Mouse (Mus musculus): ENCODE data around the gene Mycs. TPM values are rescaled to one million over a fixed set of nuclear protein-coding genes. Genes with fewer than 3 reads are reported as not detected.

The Mycs gene
- not detected in 2 replicates for polyA plus RNA-seq (2012; ENCODE audit: insufficient read depth, low replicate concordance)

DNA sequence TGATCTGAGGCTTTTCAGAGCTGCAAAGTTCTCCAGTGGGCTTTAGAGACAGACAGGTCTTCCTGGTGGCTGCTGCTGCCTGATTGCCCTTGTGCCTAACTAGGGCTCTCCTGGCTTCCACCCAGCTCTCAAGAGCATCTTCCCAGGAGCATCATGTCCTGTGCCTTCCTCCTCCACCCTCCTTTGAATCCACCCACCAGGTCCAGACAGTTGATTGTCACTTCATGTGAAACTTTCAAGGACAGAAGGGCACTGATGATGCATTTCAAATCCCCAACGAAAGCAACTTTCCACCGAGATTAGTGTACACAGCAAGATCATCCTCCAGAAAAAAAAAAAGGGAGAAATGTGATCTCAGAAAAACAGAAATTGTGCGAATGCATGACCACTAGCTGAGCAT lies at the start of gene Mycs:
Mycs (minus strand) TSS at position 101 of the 400 bp plus-strand sequence.
- Histone ChIP-seq H3K36me3 (replicated peaks; ENCODE audit: low read length) (no peaks in the 10 kb centered on the region), H3K9me3 (peaks cover 19% of the 10 kb centered on the region), H3K27me3 (replicated peaks) (peaks cover 3% of the 10 kb centered on the region), H3K4me3 (replicated peaks) (no peak within 1 kb of the TSS), H3K4me1 (no peaks in the 10 kb centered on the region)
- TF ChIP-seq FLI1 (IDR thresholded peaks at IDR 0.05; ENCODE audit: low read length) = no peak
- TF ChIP-seq GATA1 (IDR thresholded peaks at IDR 0.05; ENCODE audit: borderline replicate concordance, low read length) = no peak

DNA sequence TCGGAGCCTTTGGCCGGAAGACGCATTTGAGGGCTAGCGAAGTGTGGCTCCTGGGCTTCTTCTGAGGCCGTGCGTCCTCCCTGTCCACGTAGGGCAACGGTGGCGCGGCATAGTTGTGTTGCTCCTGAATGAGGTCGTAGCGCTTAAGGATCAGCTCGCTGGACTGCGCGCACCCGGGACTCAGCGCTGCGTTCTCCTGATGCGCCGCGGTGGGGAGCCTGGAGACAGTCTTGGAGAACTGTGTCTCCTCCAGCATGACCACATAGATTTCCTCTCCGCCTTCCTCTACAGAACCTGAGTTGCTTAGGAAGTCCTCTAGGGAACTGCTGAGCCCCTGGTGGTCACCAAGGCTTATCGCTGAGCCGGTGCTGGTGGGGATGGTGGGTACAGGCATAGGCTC lies 1.0 kb downstream of the Mycs start:
- Histone ChIP-seq H3K4me1 (no peaks in the 10 kb centered on the region), H3K27me3 (replicated peaks) (peaks cover 3% of the 10 kb centered on the region)
- TF ChIP-seq FLI1 (IDR thresholded peaks at IDR 0.05; ENCODE audit: low read length) (no peak), GATA1 (IDR thresholded peaks at IDR 0.05; ENCODE audit: borderline replicate concordance, low read length) (no peak)

More for the DNA sequence above, 1.0 kb downstream of the Mycs start:
- H3K4me3 ChIP-seq (replicated peaks) = peak overlapping the region; percentile 14
- H3K36me3 ChIP-seq (replicated peaks; ENCODE audit: low read length) = no peaks in the 10 kb centered on the region
- H3K9me3 ChIP-seq = peaks cover 19% of the 10 kb centered on the region

Other genes starting within 250 kb of the Mycs start
- not detected in 2 replicates for gene Btbd35f7, start 199.8 kb upstream of the Mycs start, polyA plus RNA-seq (2012; ENCODE audit: insufficient read depth, low replicate concordance)

All from megakaryocyte, embryonic 14.5 days (primary cell).